Mouse (Mus musculus) intestine, postnatal 0 days (tissue): Measurements from ENCODE around the gene Cript. TPM values are rescaled to one million over a fixed set of nuclear protein-coding genes. Genes with fewer than 3 reads are reported as not detected.

Source experiments
- ATAC-seq: fragments of 200-750 bp; cut with Nextera tagmentation; 2 replicates; pipeline ENCODE4 v1.8.0; 2017; ENCODE audit warnings: mild to moderate bottlenecking, moderate TSS enrichment, moderate library complexity
- H3K27ac ChIP-seq: fragments of 300-500 bp; sonication (generic); 2 replicates; pipeline ENCODE4 v1.5.1; 2014; ENCODE audit warnings: mild to moderate bottlenecking, low read depth, low read length, moderate library complexity
- H3K27me3 ChIP-seq: fragments of 300-500 bp; sonication (generic); replicated peaks from 2 replicates; pipeline ENCODE4 v1.6.1; 2014; ENCODE audit warnings: low read length, mixed read lengths; ENCODE audit not compliant: control insufficient read depth, insufficient read depth
- H3K36me3 ChIP-seq: fragments of 300-500 bp; sonication (generic); 2 replicates; pipeline ENCODE4 v1.6.1; 2014; ENCODE audit warnings: mild to moderate bottlenecking, moderate library complexity; ENCODE audit not compliant: control insufficient read depth, insufficient read depth
- H3K4me1 ChIP-seq: fragments of 300-500 bp; sonication (generic); replicated peaks from 2 replicates; pipeline ENCODE4 v1.6.1; 2014; ENCODE audit warnings: antibody characterized with exemption, low read length, mixed read lengths; ENCODE audit not compliant: control insufficient read depth, insufficient read depth
- H3K4me2 ChIP-seq: fragments of 300-500 bp; sonication (generic); replicated peaks from 2 replicates; pipeline ENCODE4 v1.6.1; 2014; ENCODE audit warnings: low read depth, mild to moderate bottlenecking, moderate library complexity
- H3K4me3 ChIP-seq: fragments of 300-500 bp; sonication (generic); 2 replicates; pipeline ENCODE4 v1.5.1; 2014; ENCODE audit warnings: low read depth, low read length
- H3K9ac ChIP-seq: fragments of 300-500 bp; sonication (generic); 2 replicates; pipeline ENCODE4 v1.6.1; 2014; ENCODE audit warnings: mild to moderate bottlenecking, low read depth, low read length
- H3K9me3 ChIP-seq: fragments of 300-500 bp; sonication (generic); 2 replicates; pipeline ENCODE4 v1.6.1; 2016; ENCODE audit warnings: mixed run types; ENCODE audit not compliant: control insufficient read depth
- CTCF ChIP-seq: sonication (generic); IDR thresholded peaks from 2 replicates; pipeline ENCODE4 v1.5.1; 2016; ENCODE audit warnings: low read depth, mild to moderate bottlenecking, control low read depth, antibody characterized with exemption, moderate library complexity
- WGBS: fragments of 180-500 bp; shearing (Covaris S2); extraction: QIAGEN DNeasy Blood & Tissue Kit; methylation state at CpG from one replicate; pipeline ENCODE4 v1.1.7; 2014; 5-methylcytosine and 5-hydroxymethylcytosine counted together
- polyA plus RNA-seq: library from polyadenylated mRNA; unstranded; fragments of >200 nt; fragmentation: Nextera tagmentation; extraction: Ambion mirVana; gene quantifications from 2 replicates; pipeline ENCODE4 v1.2.1, GENCODE M21; 2015

Cript gene
- polyA plus RNA-seq, 1 experiment from 2014 or later, result 192 TPM

GRCm38 (mm10) chr17:87011301-87012019 is 13.9 kb upstream of the Cript start:
- H3K27ac ChIP-seq, result no peak overlapping the region
- H3K27me3 ChIP-seq, result no peaks in the 10 kb centered on the region
- H3K4me2 ChIP-seq, result no peak overlapping the region
- ATAC-seq, result no peak
- no peaks in the 10 kb centered on the region for H3K9me3 ChIP-seq
- H3K36me3 ChIP-seq, result peaks cover 11% of the 10 kb centered on the region
- no peaks in the 10 kb centered on the region for H3K4me1 ChIP-seq
- 79% methylated on average over 13 of the region's 13 CpGs for WGBS
- no peak for TF ChIP-seq CTCF
- H3K9ac ChIP-seq, result no peak overlapping the region
- H3K4me3 ChIP-seq, result no peak overlapping the region

GRCm38 (mm10) chr17:87019692-87020091 is 5.7 kb upstream of the Cript start:
- H3K9me3 ChIP-seq, result no peaks in the 10 kb centered on the region
- peak overlapping the region; percentile 51 for H3K4me2 ChIP-seq
- 34% methylated on average over 5 of the region's 5 CpGs for WGBS
- no peaks in the 10 kb centered on the region for H3K27me3 ChIP-seq
- H3K4me1 ChIP-seq, result no peaks in the 10 kb centered on the region; the same call in 1 of the 2 replicates
- 0 out of 2 replicates have a peak, but pooled peaks cover 6% of the 10 kb centered on the region for H3K36me3 ChIP-seq
- H3K9ac ChIP-seq, result 0 out of 2 replicates have a peak overlapping the region, but pooled peaks have one; percentile 12
- 0 out of 2 replicates have a peak, but pooled peaks have one; percentile 13 for ATAC-seq
- no peak overlapping the region for H3K4me3 ChIP-seq
- H3K27ac ChIP-seq, result peak overlapping the region; percentile 60
- no peak for TF ChIP-seq CTCF

DNA sequence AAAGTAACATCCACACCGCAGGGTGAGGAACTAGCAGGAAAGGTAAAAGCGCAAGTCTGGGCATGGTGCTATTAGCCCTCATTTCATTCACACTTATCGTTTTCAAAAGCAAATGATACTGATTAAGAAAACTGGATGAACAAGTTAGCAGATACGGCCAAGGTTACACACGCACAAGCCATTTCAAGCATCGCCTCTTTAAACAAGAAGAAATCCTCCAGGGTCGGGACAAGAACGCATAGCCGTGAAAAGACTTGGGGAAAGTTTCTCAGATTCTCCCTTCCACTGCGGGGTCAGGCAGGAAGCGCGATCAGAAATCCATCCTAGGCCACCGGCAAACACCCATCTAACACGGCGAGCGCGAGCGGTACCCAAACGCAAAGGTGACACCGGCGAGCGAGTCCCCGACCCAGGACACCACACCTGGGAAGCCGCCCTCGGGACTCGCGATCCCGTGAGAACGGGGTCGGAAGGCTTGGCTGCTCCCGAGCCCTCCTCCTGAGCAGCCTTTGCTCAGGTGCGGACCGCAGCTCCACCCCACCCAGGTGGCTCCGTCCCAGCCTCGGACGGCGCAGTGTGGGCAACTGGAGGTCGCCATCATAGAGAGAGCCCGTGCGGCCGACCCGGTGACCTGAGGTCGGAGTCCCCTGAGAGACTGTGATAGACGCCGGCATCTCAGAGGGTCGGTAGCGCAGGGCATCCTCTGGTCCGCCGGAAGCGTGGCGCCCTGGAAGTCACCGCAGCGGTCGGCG is 683 bp upstream of the Cript start:
- TF ChIP-seq CTCF, result no peak
- ATAC-seq, result peak; percentile 72

DNA sequence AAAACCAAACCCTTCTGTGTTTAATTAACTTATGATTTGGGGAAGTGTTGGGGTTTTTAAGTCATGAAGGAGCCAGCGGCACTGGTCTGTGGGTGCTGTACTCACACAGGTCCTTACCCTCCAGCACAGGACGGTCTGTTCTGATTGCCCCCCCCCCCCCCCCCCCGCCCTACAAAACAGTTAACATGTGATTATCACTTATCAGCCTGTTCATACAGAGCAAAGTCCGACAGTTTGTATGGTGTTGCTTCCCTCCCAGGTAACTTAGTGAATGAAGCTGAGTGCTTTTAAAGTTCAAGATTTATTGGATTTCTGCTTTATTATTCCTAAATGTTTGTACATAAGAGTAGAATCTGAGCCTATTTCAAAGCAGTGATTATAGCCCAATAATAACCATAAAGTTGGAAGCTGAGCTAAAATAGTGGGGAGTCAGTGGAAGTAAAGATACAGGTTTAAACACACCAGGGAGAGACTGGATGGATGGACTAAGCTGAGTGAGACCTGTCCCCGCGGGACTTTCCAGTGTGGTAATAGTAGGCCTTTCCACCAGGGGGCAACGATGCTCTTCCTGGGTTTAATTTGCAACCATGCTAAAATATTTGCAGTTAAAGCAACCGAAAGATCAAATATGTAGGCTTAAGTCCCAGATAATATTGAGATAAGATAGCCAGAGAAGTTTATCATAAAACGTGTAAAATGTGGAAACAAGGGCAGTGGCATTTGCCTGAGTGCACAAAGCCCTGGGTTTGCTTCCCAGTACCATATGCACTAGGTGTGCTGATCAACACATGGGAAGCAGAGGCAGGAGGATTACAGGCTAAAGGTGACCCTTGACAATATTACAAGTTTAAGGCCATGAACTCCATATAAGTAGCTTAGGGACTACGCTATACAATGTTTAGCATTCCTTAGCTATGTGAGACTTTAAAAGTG is 11.1 kb downstream of the Cript start:
- Histone ChIP-seq H3K4me3 (no peak overlapping the region), H3K4me1 (no peaks in the 10 kb centered on the region), H3K36me3 (peaks cover 7% of the 10 kb centered on the region; the same call in 1 of the 2 replicates), H3K9ac (no peak overlapping the region), H3K9me3 (no peaks in the 10 kb centered on the region), H3K27ac (peak overlapping the region; percentile 31; the same call in 1 of the 2 replicates), H3K27me3 (no peaks in the 10 kb centered on the region), H3K4me2 (no peak overlapping the region)
- TF ChIP-seq CTCF, result peak; percentile 87
- WGBS, result 27% methylated on average over 10 of the region's 10 CpGs
- ATAC-seq, result peak; percentile 85

More for the DNA sequence above, 683 bp upstream of the Cript start:
- Histone ChIP-seq H3K9ac (peak overlapping the region; percentile 62), H3K27me3 (no peaks in the 10 kb centered on the region), H3K4me2 (peak overlapping the region; percentile 94), H3K4me3 (peak overlapping the region; percentile 96), H3K4me1 (no peaks in the 10 kb centered on the region; the same call in 1 of the 2 replicates), H3K27ac (peak overlapping the region; percentile 42), H3K36me3 (peaks cover 3% of the 10 kb centered on the region; the same call in 1 of the 2 replicates), H3K9me3 (no peaks in the 10 kb centered on the region)
- WGBS, result under 1% methylated on average over 55 of the region's 55 CpGs

DNA sequence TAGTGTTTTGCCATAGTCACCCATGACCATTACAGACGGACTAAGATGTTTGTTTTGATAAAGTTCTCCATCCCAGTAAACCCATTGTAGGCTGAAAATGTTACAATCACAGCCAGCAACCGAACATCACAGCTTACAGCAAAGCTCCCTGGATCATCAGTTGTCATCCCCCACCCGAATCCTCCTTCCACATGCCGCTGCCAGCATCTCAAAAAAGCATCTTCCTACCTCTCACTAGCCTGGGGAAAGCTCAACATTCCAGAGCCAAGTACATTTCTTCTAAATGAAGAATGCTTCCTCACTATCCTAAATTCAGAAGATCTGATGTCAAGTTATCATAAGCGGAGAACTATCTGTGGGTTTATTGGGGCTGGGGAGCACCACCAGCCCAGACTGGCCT is 13.1 kb downstream of the Cript start:
- H3K4me1 ChIP-seq, result no peaks in the 10 kb centered on the region
- H3K9ac ChIP-seq, result no peak overlapping the region
- peaks cover 5% of the 10 kb centered on the region; the same call in 1 of the 2 replicates for H3K36me3 ChIP-seq
- no peak for TF ChIP-seq CTCF
- no peaks in the 10 kb centered on the region for H3K27me3 ChIP-seq
- no peak overlapping the region for H3K27ac ChIP-seq
- H3K9me3 ChIP-seq, result no peaks in the 10 kb centered on the region
- 90% methylated on average over 5 of the region's 5 CpGs for WGBS
- H3K4me2 ChIP-seq, result no peak overlapping the region
- ATAC-seq, result no peak
- no peak overlapping the region for H3K4me3 ChIP-seq
